ENCODE assay signal across 8 mouse cellular contexts in genomic region chr19:6331719-6332516, GRCm38 (mm10). TPM values are rescaled to one million over a fixed set of nuclear protein-coding genes. Genes with fewer than 3 reads are reported as not detected.
A peak's percentile ranks its signal among the peaks of the same experiment; 100 is the strongest.
DNase-seq lines count a peak whose midpoint lies in the region; ATAC-seq and TF ChIP-seq lines count a peak whose summit lies in the region.

No protein-coding gene starts in this region.

- no peak overlapping the region for H3K27ac ChIP-seq in cerebellum, adult 2 months (ENCODE audit: insufficient read depth, low read length)
- H3K27ac ChIP-seq in intestine, embryonic 15.5 days: no peak overlapping the region
- H3K27ac ChIP-seq in liver, embryonic 16.5 days (ENCODE audit: low read length): no peak overlapping the region
- H3K27ac ChIP-seq in neural tube, embryonic 12.5 days: no peak overlapping the region

- TF ChIP-seq CTCF in cerebellum, adult 2 months (IDR thresholded peaks at IDR 0.05; ENCODE audit: borderline replicate concordance, insufficient read depth, low read depth, low read length): peak; percentile 65

- H3K4me2 ChIP-seq in intestine, embryonic 15.5 days (replicated peaks): peak overlapping the region; percentile 46
- peak overlapping the region; percentile 48 for H3K4me2 ChIP-seq in liver, embryonic 16.5 days (ENCODE audit: low read depth, low read length)
- H3K4me2 ChIP-seq in neural tube, embryonic 12.5 days (replicated peaks): peak overlapping the region; percentile 35

- H3K9ac ChIP-seq in intestine, embryonic 15.5 days: peak overlapping the region; percentile 34
- no peak overlapping the region for H3K9ac ChIP-seq in liver, embryonic 16.5 days (ENCODE audit: low read depth, low read length)
- no peak overlapping the region for H3K9ac ChIP-seq in neural tube, embryonic 12.5 days

- H3K36me3 ChIP-seq in intestine, embryonic 15.5 days: 0 out of 2 replicates have a peak, but pooled peaks cover under 1% of the 10 kb centered on the region
- no peaks in the 10 kb centered on the region for H3K36me3 ChIP-seq in liver, embryonic 16.5 days (ENCODE audit: control insufficient read depth, insufficient read depth)
- peaks cover 2% of the 10 kb centered on the region; the same call in 1 of the 2 replicates for H3K36me3 ChIP-seq in neural tube, embryonic 12.5 days

- TF ChIP-seq POLR2A in cerebellum, adult 2 months (IDR thresholded peaks at IDR 0.05; ENCODE audit: borderline replicate concordance, insufficient read depth, low read length): no peak

- H3K9me3 ChIP-seq in intestine, embryonic 15.5 days: no peaks in the 10 kb centered on the region
- H3K9me3 ChIP-seq in liver, embryonic 16.5 days (replicated peaks; ENCODE audit: control insufficient read depth, low read length): no peaks in the 10 kb centered on the region
- no peaks in the 10 kb centered on the region for H3K9me3 ChIP-seq in neural tube, embryonic 12.5 days

- ATAC-seq in intestine, embryonic 15.5 days: no peak
- ATAC-seq in liver, embryonic 16.5 days (ENCODE audit: low read depth): no peak
- no peak for ATAC-seq in neural tube, embryonic 12.5 days (ENCODE audit: low FRiP score, low read depth)

- WGBS in cerebellum, adult 2 months: 20% methylated on average over 13 of the region's 13 CpGs
- 22% methylated on average over 13 of the region's 13 CpGs for WGBS in intestine, embryonic 15.5 days
- 20% methylated on average over 13 of the region's 13 CpGs for WGBS in liver, embryonic 16.5 days (ENCODE audit: insufficient replicate concordance)
- WGBS in neural tube, embryonic 12.5 days: 23% methylated on average over 13 of the region's 13 CpGs

- H3K4me3 ChIP-seq in cerebellum, adult 2 months (replicated peaks; ENCODE audit: insufficient read depth, low read depth, low read length): no peak overlapping the region
- H3K4me3 ChIP-seq in intestine, embryonic 15.5 days (replicated peaks): no peak overlapping the region
- no peak overlapping the region for H3K4me3 ChIP-seq in liver, embryonic 16.5 days (ENCODE audit: low read depth, low read length)
- H3K4me3 ChIP-seq in neural tube, embryonic 12.5 days: no peak overlapping the region

- no peaks in the 10 kb centered on the region for H3K27me3 ChIP-seq in cerebellum, adult 2 months (ENCODE audit: control insufficient read depth, insufficient read depth, low read length)
- H3K27me3 ChIP-seq in intestine, embryonic 15.5 days (replicated peaks): no peaks in the 10 kb centered on the region
- H3K27me3 ChIP-seq in liver, embryonic 16.5 days (ENCODE audit: control insufficient read depth, insufficient read depth, low read depth, low read length): no peaks in the 10 kb centered on the region
- H3K27me3 ChIP-seq in neural tube, embryonic 12.5 days (replicated peaks): no peaks in the 10 kb centered on the region

- H3K4me1 ChIP-seq in cerebellum, adult 2 months (ENCODE audit: control insufficient read depth, insufficient read depth, low read length): peaks cover 9% of the 10 kb centered on the region
- H3K4me1 ChIP-seq in intestine, embryonic 15.5 days (replicated peaks): peaks cover 23% of the 10 kb centered on the region
- H3K4me1 ChIP-seq in liver, embryonic 16.5 days (ENCODE audit: control insufficient read depth, low read depth, low read length): peaks cover 32% of the 10 kb centered on the region
- peaks cover 20% of the 10 kb centered on the region for H3K4me1 ChIP-seq in neural tube, embryonic 12.5 days

- peak; percentile 47 to 62 for DNase-seq in right cerebral cortex, adult 2 months (ENCODE audit: low spot score in 2 of 2)
- no peak for DNase-seq in right cerebral cortex, postnatal 36 days (ENCODE audit: low spot score in 2 of 2)
- DNase-seq in cerebellum, adult 2 months: peak; percentile 56 to 69
- DNase-seq in forelimb bud, embryonic 11.5 days (ENCODE audit: low read depth, low spot score): peak; percentile 46
- peak; percentile 60 for DNase-seq in yolk sac, embryonic 10.5 days (ENCODE audit: low spot score)

RNA-seq across cellular contexts. Expression of gene Men1, which starts 2.9 kb away (rescaled TPM):
- 84.1 and 85.5 TPM in 2 replicates for polyA plus RNA-seq in cerebellum, adult 2 months (2012; rRNA removed)
- 68.8 and 71.9 TPM in 2 replicates for polyA plus RNA-seq in intestine, embryonic 15.5 days (2015; fragmentation: Nextera tagmentation; extraction: Ambion mirVana)
- polyA plus RNA-seq in liver, embryonic 16.5 days (2015; fragmentation: Nextera tagmentation; extraction: Ambion mirVana): 19.5 and 21.0 TPM in 2 replicates
- 93.3 and 93.5 TPM in 2 replicates for polyA plus RNA-seq in neural tube, embryonic 12.5 days (2016; fragmentation: Nextera tagmentation; extraction: Ambion mirVana)

RNA-seq across cellular contexts. Expression of gene Map4k2, which starts 9.0 kb away (rescaled TPM):
- 317 and 326 TPM in 2 replicates for polyA plus RNA-seq in cerebellum, adult 2 months (2012; rRNA removed)
- polyA plus RNA-seq in intestine, embryonic 15.5 days (2015; fragmentation: Nextera tagmentation; extraction: Ambion mirVana): 8.8 and 11.0 TPM in 2 replicates
- 8.2 and 8.6 TPM in 2 replicates for polyA plus RNA-seq in liver, embryonic 16.5 days (2015; fragmentation: Nextera tagmentation; extraction: Ambion mirVana)
- polyA plus RNA-seq in neural tube, embryonic 12.5 days (2016; fragmentation: Nextera tagmentation; extraction: Ambion mirVana): 16.0 and 18.4 TPM in 2 replicates

RNA-seq across cellular contexts. Expression of gene Cdc42bpg, which starts 25.7 kb away (rescaled TPM):
- 33.1 and 36.5 TPM in 2 replicates for polyA plus RNA-seq in cerebellum, adult 2 months (2012; rRNA removed)
- polyA plus RNA-seq in intestine, embryonic 15.5 days (2015; fragmentation: Nextera tagmentation; extraction: Ambion mirVana): 1.0 and 1.4 TPM in 2 replicates
- polyA plus RNA-seq in liver, embryonic 16.5 days (2015; fragmentation: Nextera tagmentation; extraction: Ambion mirVana): 0.34 and 0.40 TPM in 2 replicates
- polyA plus RNA-seq in neural tube, embryonic 12.5 days (2016; fragmentation: Nextera tagmentation; extraction: Ambion mirVana): 0.27 and 0.60 TPM in 2 replicates

RNA-seq across cellular contexts. Expression of gene Sf1, which starts 31.6 kb away (rescaled TPM):
- 175 and 196 TPM in 2 replicates for polyA plus RNA-seq in cerebellum, adult 2 months (2012; rRNA removed)
- polyA plus RNA-seq in intestine, embryonic 15.5 days (2015; fragmentation: Nextera tagmentation; extraction: Ambion mirVana): 118 and 129 TPM in 2 replicates
- 52.1 and 58.4 TPM in 2 replicates for polyA plus RNA-seq in liver, embryonic 16.5 days (2015; fragmentation: Nextera tagmentation; extraction: Ambion mirVana)
- 171 TPM in 2 replicates for polyA plus RNA-seq in neural tube, embryonic 12.5 days (2016; fragmentation: Nextera tagmentation; extraction: Ambion mirVana)

RNA-seq across cellular contexts. Expression of gene Pygm, which starts 52.3 kb away (rescaled TPM):
- polyA plus RNA-seq in cerebellum, adult 2 months (2012; rRNA removed): 90.1 and 101 TPM in 2 replicates
- polyA plus RNA-seq in intestine, embryonic 15.5 days (2015; fragmentation: Nextera tagmentation; extraction: Ambion mirVana): 6.1 and 6.3 TPM in 2 replicates
- 5.8 and 11.2 TPM in 2 replicates for polyA plus RNA-seq in liver, embryonic 16.5 days (2015; fragmentation: Nextera tagmentation; extraction: Ambion mirVana)
- 4.7 and 5.5 TPM in 2 replicates for polyA plus RNA-seq in neural tube, embryonic 12.5 days (2016; fragmentation: Nextera tagmentation; extraction: Ambion mirVana)

Comparison
In these comparisons a context has a peak if more than half of its experiments do, and no peak if none do; other contexts are left out.
1. DNase-seq: peak in right cerebral cortex, adult 2 months (2 of 2), cerebellum, adult 2 months (2 of 2), forelimb bud, embryonic 11.5 days (single experiment) and yolk sac, embryonic 10.5 days (single experiment); none in right cerebral cortex, postnatal 36 days (0 of 2).
2. RNA of gene Map4k2, which starts 9.0 kb away (polyA plus RNA-seq): 317 to 326 TPM in cerebellum, adult 2 months; 16.0 to 18.4 TPM in neural tube, embryonic 12.5 days, 8.8 to 11.0 TPM in intestine, embryonic 15.5 days and 8.2 to 8.6 TPM in liver, embryonic 16.5 days; every median in the first group is over 10 times any median in the second.
3. RNA of gene Cdc42bpg, which starts 25.7 kb away (polyA plus RNA-seq): 33.1 to 36.5 TPM in cerebellum, adult 2 months; 1.0 to 1.4 TPM in intestine, embryonic 15.5 days, 0.34 to 0.40 TPM in liver, embryonic 16.5 days and 0.27 to 0.60 TPM in neural tube, embryonic 12.5 days; every median in the first group is over 10 times any median in the second.
4. Peak in every context shown above with its lines, with median percentiles within 50 percentile points of each other: H3K4me2 ChIP-seq.